Mouse (Mus musculus) MN1 (cell line): ENCODE results near the gene Alox12e.
"Not testable (repeated sequence)": the region's sequence is repeated elsewhere in the genome, so short reads cannot be mapped to it uniquely, and the experiment has no call there.

ENCODE experiments used
- DNase-seq: peaks from one replicate; pipeline ENCODE4 v3.0.0-alpha.2; 2016; ENCODE audit warnings: low spot score

Gene Alox12e

GRCm38 (mm10) chr11:70322528-70322927 is at the start of gene Alox12e:
Gene Alox12e (minus strand): TSS chr11:70322628.
- DNase-seq: no peak

GRCm38 (mm10) chr11:70368626-70369025 is 46.2 kb upstream of the Alox12e start:
- DNase-seq: not testable (repeated sequence)

- not testable (repeated sequence) for DNase-seq
Observed at GRCm38 (mm10) chr11:70367701-70368100, 45.3 kb upstream of the Alox12e start.

- DNase-seq: no peak
Observed at GRCm38 (mm10) chr11:70351868-70352267, 29.4 kb upstream of the Alox12e start, which contains the start of gene Alox15. Gene Alox15 (minus strand): TSS chr11:70352031.

GRCm38 (mm10) chr11:70348630-70349029 is 26.2 kb upstream of the Alox12e start:
- DNase-seq: no peak

GRCm38 (mm10) chr11:70347861-70348260 is 25.4 kb upstream of the Alox12e start:
- no peak for DNase-seq

GRCm38 (mm10) chr11:70345546-70345945 is 23.1 kb upstream of the Alox12e start:
- DNase-seq: no peak

- no peak for DNase-seq
Observed at GRCm38 (mm10) chr11:70345061-70345460, 22.6 kb upstream of the Alox12e start.

GRCm38 (mm10) chr11:70339481-70339880 is 17.1 kb upstream of the Alox12e start:
- DNase-seq: no peak

- DNase-seq: peak; percentile 44
Observed at GRCm38 (mm10) chr11:70334477-70334876, 12.0 kb upstream of the Alox12e start.

- DNase-seq: no peak
Observed at GRCm38 (mm10) chr11:70324726-70325125, 2.3 kb upstream of the Alox12e start.

GRCm38 (mm10) chr11:70321664-70322063 is 764 bp downstream of the Alox12e start:
- DNase-seq: no peak

- no peak for DNase-seq
Observed at GRCm38 (mm10) chr11:70319614-70320013, 2.8 kb downstream of the Alox12e start.

- DNase-seq: peak; percentile 14
Observed at GRCm38 (mm10) chr11:70313833-70314232, 8.6 kb downstream of the Alox12e start.

GRCm38 (mm10) chr11:70309341-70309740 is 13.1 kb downstream of the Alox12e start:
- peak; percentile 39 for DNase-seq

- no peak for DNase-seq
Observed at GRCm38 (mm10) chr11:70308296-70308695, 14.1 kb downstream of the Alox12e start.

GRCm38 (mm10) chr11:70306159-70306558 is 16.3 kb downstream of the Alox12e start:
- no peak for DNase-seq

- no peak for DNase-seq
Observed at GRCm38 (mm10) chr11:70302293-70302692, 20.1 kb downstream of the Alox12e start.

- no peak for DNase-seq
Observed at GRCm38 (mm10) chr11:70297836-70298454, 24.5 kb downstream of the Alox12e start.

GRCm38 (mm10) chr11:70297405-70297804 is 25.0 kb downstream of the Alox12e start:
- DNase-seq: no peak

- no peak for DNase-seq
Observed at GRCm38 (mm10) chr11:70293881-70294280, 28.5 kb downstream of the Alox12e start.

GRCm38 (mm10) chr11:70291235-70291634 is 31.2 kb downstream of the Alox12e start:
- no peak for DNase-seq

GRCm38 (mm10) chr11:70289236-70289635 is 33.2 kb downstream of the Alox12e start:
- DNase-seq: no peak

GRCm38 (mm10) chr11:70288102-70288501 is 34.3 kb downstream of the Alox12e start:
- DNase-seq: no peak
